Mouse (Mus musculus) G1E-ER4 (cell line): ENCODE data around the gene Togaram2. TPM values are rescaled to one million over a fixed set of nuclear protein-coding genes. Genes with fewer than 3 reads are reported as not detected.

Experiments
- GATA1 ChIP-seq: IDR thresholded peaks from one replicate; pipeline ENCODE4 v1.8.0; 2012; ENCODE audit warnings: low read length, inconsistent platforms
- polyA plus RNA-seq: library from polyadenylated mRNA; stranded (reverse); fragments of >175 nt; gene quantifications from 2 replicates; pipeline ENCODE4 v1.2.3, GENCODE M21; 2012

The Togaram2 gene
- polyA plus RNA-seq, 1 experiment, result not detected

- no peak for TF ChIP-seq GATA1
Observed at GRCm38 (mm10) chr17:71669511-71669910, 3.5 kb upstream of the Togaram2 start.

GRCm38 (mm10) chr17:71671840-71672546 lies 1.1 kb upstream of the Togaram2 start:
- TF ChIP-seq GATA1, result no peak

GRCm38 (mm10) chr17:71673936-71674335 lies 875 bp downstream of the Togaram2 start:
- TF ChIP-seq GATA1, result no peak

- TF ChIP-seq GATA1, result no peak
Observed at GRCm38 (mm10) chr17:71674886-71675285, 1.8 kb downstream of the Togaram2 start.

GRCm38 (mm10) chr17:71681666-71682065 lies 8.6 kb downstream of the Togaram2 start:
- TF ChIP-seq GATA1, result no peak

GRCm38 (mm10) chr17:71682379-71682778 lies 9.3 kb downstream of the Togaram2 start:
- no peak for TF ChIP-seq GATA1

- TF ChIP-seq GATA1, result no peak
Observed at GRCm38 (mm10) chr17:71683281-71683680, 10.2 kb downstream of the Togaram2 start.

GRCm38 (mm10) chr17:71684103-71684608 lies 11.1 kb downstream of the Togaram2 start:
- no peak for TF ChIP-seq GATA1

- no peak for TF ChIP-seq GATA1
Observed at GRCm38 (mm10) chr17:71687436-71687835, 14.4 kb downstream of the Togaram2 start.

GRCm38 (mm10) chr17:71689903-71690302 lies 16.8 kb downstream of the Togaram2 start:
- TF ChIP-seq GATA1, result no peak

- TF ChIP-seq GATA1, result no peak
Observed at GRCm38 (mm10) chr17:71691361-71691875, 18.4 kb downstream of the Togaram2 start.

- TF ChIP-seq GATA1, result no peak
Observed at GRCm38 (mm10) chr17:71693313-71693712, 20.3 kb downstream of the Togaram2 start.

GRCm38 (mm10) chr17:71693780-71694179 lies 20.7 kb downstream of the Togaram2 start:
- TF ChIP-seq GATA1, result no peak

GRCm38 (mm10) chr17:71695151-71695550 lies 22.1 kb downstream of the Togaram2 start:
- TF ChIP-seq GATA1, result no peak

GRCm38 (mm10) chr17:71695716-71696315 lies 22.8 kb downstream of the Togaram2 start:
- no peak for TF ChIP-seq GATA1

- no peak for TF ChIP-seq GATA1
Observed at GRCm38 (mm10) chr17:71696396-71696795, 23.3 kb downstream of the Togaram2 start.
